Mouse (Mus musculus) G1E (cell line): ENCODE results near the gene Lrrc4b. TPM values are rescaled to one million over a fixed set of nuclear protein-coding genes. Genes with fewer than 3 reads are reported as not detected.

Source experiments
- ATAC-seq: 2 replicates; pipeline ENCODE4 v1.8.0; 2016; ENCODE audit warnings: mild to moderate bottlenecking; ENCODE audit not compliant: insufficient number of reproducible peaks, poor library complexity, low FRiP score, severe bottlenecking; ENCODE audit errors: extremely low read depth
- DNase-seq: peaks from one replicate; pipeline ENCODE4 v3.0.0; 2012; ENCODE audit warnings: low spot score
- H3K27me3 ChIP-seq: 2 replicates; pipeline ENCODE4 v1.6.1; 2012; ENCODE audit warnings: mild to moderate bottlenecking, low read length, inconsistent platforms; ENCODE audit not compliant: insufficient read depth
- H3K36me3 ChIP-seq: replicated peaks from 2 replicates; pipeline ENCODE3; 2012; ENCODE audit warnings: mild to moderate bottlenecking, inconsistent platforms
- H3K4me1 ChIP-seq: 2 replicates; pipeline ENCODE4 v1.6.1; 2012; ENCODE audit warnings: low read depth, low read length, inconsistent platforms, mixed read lengths; ENCODE audit not compliant: insufficient read depth
- H3K4me3 ChIP-seq: 2 replicates; pipeline ENCODE4 v1.5.1; 2012; ENCODE audit warnings: low read depth, mild to moderate bottlenecking, inconsistent platforms, low read length, moderate library complexity, mixed read lengths
- H3K9me3 ChIP-seq: replicated peaks from 2 replicates; pipeline ENCODE4 v1.6.1; 2012; ENCODE audit warnings: inconsistent platforms
- CTCF ChIP-seq: IDR thresholded peaks from 2 replicates; pipeline ENCODE4 v1.5.1; 2012; ENCODE audit warnings: low read depth, low read length, inconsistent platforms, mixed read lengths
- GATA1 ChIP-seq: IDR thresholded peaks from 2 replicates; pipeline ENCODE4 v1.6.1; 2012; ENCODE audit warnings: borderline replicate concordance, low read length, inconsistent platforms, mixed read lengths
- GATA2 ChIP-seq: IDR thresholded peaks from 2 replicates; pipeline ENCODE4 v1.6.1; 2012; ENCODE audit warnings: low read depth, low read length, inconsistent platforms, borderline replicate concordance
- POLR2AphosphoS5 ChIP-seq: IDR thresholded peaks from 2 replicates; pipeline ENCODE4 v1.6.1; 2012; ENCODE audit warnings: low read depth, low read length, inconsistent platforms; ENCODE audit not compliant: insufficient replicate concordance
- TAL1 ChIP-seq: conservative IDR thresholded peaks from 2 replicates; pipeline ENCODE4 v1.6.1; 2012; ENCODE audit warnings: low read depth, low read length, inconsistent platforms, mixed read lengths
- polyA plus RNA-seq: library from polyadenylated mRNA; stranded (reverse); fragments of >175 nt; gene quantifications from 2 replicates; pipeline ENCODE4 v1.2.3, GENCODE M21; 2012
- total RNA-seq, 2 experiments: library from RNA; stranded (forward) in 1 of 2; stranded (reverse) in 1 of 2; fragments of 200-1000 nt in 1 of 2; fragments of >200 nt in 1 of 2; fragmentation: Nextera tagmentation in 1 of 2; gene quantifications; 2 replicates each; pipeline ENCODE4 v1.2.3; 2014 to 2017

Gene Lrrc4b
- total and polyA plus RNA-seq, 3 experiments: 0.05 TPM; not detected in 2

- TF ChIP-seq CTCF (no peak), GATA1 (no peak), GATA2 (no peak), POLR2AphosphoS5 (no peak), TAL1 (no peak)
- H3K27me3 ChIP-seq: peaks cover 29% of the 10 kb centered on the region
Observed at GRCm38 (mm10) chr7:44411144-44411543, 17.7 kb upstream of the Lrrc4b start.

GRCm38 (mm10) chr7:44413307-44413706 lies 15.5 kb upstream of the Lrrc4b start:
- Histone ChIP-seq H3K36me3 (no peaks in the 10 kb centered on the region), H3K4me1 (no peaks in the 10 kb centered on the region; the same call in 1 of the 2 replicates), H3K4me3 (no peak overlapping the region), H3K27me3 (peaks cover 17% of the 10 kb centered on the region), H3K9me3 (no peaks in the 10 kb centered on the region)
- ATAC-seq (no peak), DNase-seq (no peak)
- no peak for TF ChIP-seq TAL1
- no peak for TF ChIP-seq GATA2
- no peak for TF ChIP-seq POLR2AphosphoS5

More at GRCm38 (mm10) chr7:44411144-44411543, 17.7 kb upstream of the Lrrc4b start:
- Histone ChIP-seq H3K4me3 (no peak overlapping the region), H3K4me1 (no peaks in the 10 kb centered on the region; the same call in 1 of the 2 replicates), H3K9me3 (no peaks in the 10 kb centered on the region), H3K36me3 (no peaks in the 10 kb centered on the region)
- ATAC-seq (no peak), DNase-seq (no peak)

GRCm38 (mm10) chr7:44427666-44428065 lies 1.2 kb upstream of the Lrrc4b start:
- ATAC-seq: no peak
- H3K4me3 ChIP-seq: no peak overlapping the region
- H3K27me3 ChIP-seq: peaks cover 32% of the 10 kb centered on the region
- no peaks in the 10 kb centered on the region for H3K4me1 ChIP-seq
- no peaks in the 10 kb centered on the region for H3K36me3 ChIP-seq
- H3K9me3 ChIP-seq: no peaks in the 10 kb centered on the region
- no peak for TF ChIP-seq GATA2
- TF ChIP-seq TAL1: no peak
- TF ChIP-seq GATA1: no peak
- no peak for TF ChIP-seq CTCF
- no peak for TF ChIP-seq POLR2AphosphoS5
- DNase-seq: no peak

- Histone ChIP-seq H3K27me3 (peaks cover 32% of the 10 kb centered on the region), H3K4me1 (peaks cover 2% of the 10 kb centered on the region), H3K36me3 (no peaks in the 10 kb centered on the region), H3K9me3 (no peaks in the 10 kb centered on the region), H3K4me3 (no peak overlapping the region)
- no peak for ATAC-seq
- TF ChIP-seq POLR2AphosphoS5: no peak
- TF ChIP-seq CTCF: no peak
- TF ChIP-seq TAL1: no peak
- TF ChIP-seq GATA1: no peak
- TF ChIP-seq GATA2: no peak
- DNase-seq: no peak
Observed at GRCm38 (mm10) chr7:44428171-44428950, 457 bp upstream of the Lrrc4b start.

- H3K36me3 ChIP-seq: no peaks in the 10 kb centered on the region
- H3K4me3 ChIP-seq: no peak overlapping the region
- ATAC-seq: no peak
- H3K27me3 ChIP-seq: peaks cover 34% of the 10 kb centered on the region
- H3K4me1 ChIP-seq: peaks cover 6% of the 10 kb centered on the region
- no peaks in the 10 kb centered on the region for H3K9me3 ChIP-seq
- no peak for TF ChIP-seq GATA2
- TF ChIP-seq POLR2AphosphoS5: no peak
- no peak for TF ChIP-seq TAL1
- TF ChIP-seq CTCF: no peak
- TF ChIP-seq GATA1: no peak
- DNase-seq: no peak
Observed at GRCm38 (mm10) chr7:44429534-44430488, 993 bp downstream of the Lrrc4b start.

GRCm38 (mm10) chr7:44432550-44432949 lies 3.7 kb downstream of the Lrrc4b start:
- Histone ChIP-seq H3K4me3 (no peak overlapping the region), H3K36me3 (no peaks in the 10 kb centered on the region), H3K9me3 (no peaks in the 10 kb centered on the region), H3K4me1 (peaks cover 6% of the 10 kb centered on the region), H3K27me3 (peaks cover 34% of the 10 kb centered on the region)
- ATAC-seq (no peak), DNase-seq (no peak)
- TF ChIP-seq TAL1 (no peak), GATA2 (no peak), CTCF (no peak), GATA1 (no peak), POLR2AphosphoS5 (no peak)
